Mouse (Mus musculus): ENCODE results near the gene Tesmin. TPM values are rescaled to one million over a fixed set of nuclear protein-coding genes. Genes with fewer than 3 reads are reported as not detected.

The Tesmin gene
- polyA plus RNA-seq, 1 experiment from 2014 or later: 0.66 TPM

- no peak overlapping the region for H3K27ac ChIP-seq (replicated peaks)
- WGBS: 94% methylated on average over 4 of the region's 4 CpGs
- H3K4me1 ChIP-seq (replicated peaks): peaks cover 4% of the 10 kb centered on the region; the same call in 1 of the 2 replicates
- no peak for ATAC-seq (ENCODE audit: low FRiP score, low read depth)
- no peak overlapping the region for H3K4me2 ChIP-seq
- no peak overlapping the region for H3K9ac ChIP-seq
- no peaks in the 10 kb centered on the region for H3K36me3 ChIP-seq
- no peak overlapping the region for H3K4me3 ChIP-seq
- H3K9me3 ChIP-seq: no peaks in the 10 kb centered on the region
- H3K27me3 ChIP-seq: no peaks in the 10 kb centered on the region
Measured at GRCm38 (mm10) chr19:3400057-3400456, 11.4 kb downstream of the Tesmin start.

- Histone ChIP-seq H3K9ac (no peak overlapping the region), H3K9me3 (no peaks in the 10 kb centered on the region), H3K27ac (replicated peaks) (no peak overlapping the region), H3K4me1 (replicated peaks) (peaks cover 4% of the 10 kb centered on the region; the same call in 1 of the 2 replicates), H3K4me2 (no peak overlapping the region), H3K27me3 (no peaks in the 10 kb centered on the region), H3K36me3 (no peaks in the 10 kb centered on the region), H3K4me3 (no peak overlapping the region)
- ATAC-seq (ENCODE audit: low FRiP score, low read depth): no peak
- 78% methylated on average over 7 of the region's 7 CpGs for WGBS
Measured at GRCm38 (mm10) chr19:3401504-3401903, 12.8 kb downstream of the Tesmin start.

GRCm38 (mm10) chr19:3401943-3402342 is 13.3 kb downstream of the Tesmin start:
- Histone ChIP-seq H3K27ac (replicated peaks) (no peak overlapping the region), H3K4me3 (no peak overlapping the region), H3K36me3 (no peaks in the 10 kb centered on the region), H3K9me3 (no peaks in the 10 kb centered on the region), H3K4me1 (replicated peaks) (peaks cover 4% of the 10 kb centered on the region; the same call in 1 of the 2 replicates), H3K27me3 (no peaks in the 10 kb centered on the region), H3K4me2 (no peak overlapping the region), H3K9ac (no peak overlapping the region)
- ATAC-seq (ENCODE audit: low FRiP score, low read depth): no peak
- WGBS: 48% methylated on average over 7 of the region's 7 CpGs

- ATAC-seq (ENCODE audit: low FRiP score, low read depth): no peak
- 74% methylated on average over 6 of the region's 6 CpGs for WGBS
- no peaks in the 10 kb centered on the region for H3K36me3 ChIP-seq
- H3K4me2 ChIP-seq: no peak overlapping the region
- H3K9me3 ChIP-seq: no peaks in the 10 kb centered on the region
- H3K9ac ChIP-seq: no peak overlapping the region
- no peak overlapping the region for H3K4me3 ChIP-seq
- no peaks in the 10 kb centered on the region for H3K27me3 ChIP-seq
- no peak overlapping the region for H3K27ac ChIP-seq (replicated peaks)
- H3K4me1 ChIP-seq (replicated peaks): peaks cover 4% of the 10 kb centered on the region; the same call in 1 of the 2 replicates
Measured at GRCm38 (mm10) chr19:3402390-3402789, 13.7 kb downstream of the Tesmin start.

GRCm38 (mm10) chr19:3404030-3404429 is 15.4 kb downstream of the Tesmin start:
- 85% methylated on average over 7 of the region's 7 CpGs for WGBS
- Histone ChIP-seq H3K36me3 (no peaks in the 10 kb centered on the region), H3K9me3 (no peaks in the 10 kb centered on the region), H3K27me3 (no peaks in the 10 kb centered on the region), H3K4me1 (replicated peaks) (peaks cover 4% of the 10 kb centered on the region; the same call in 1 of the 2 replicates), H3K27ac (replicated peaks) (no peak overlapping the region), H3K9ac (no peak overlapping the region), H3K4me3 (no peak overlapping the region), H3K4me2 (no peak overlapping the region)
- no peak for ATAC-seq (ENCODE audit: low FRiP score, low read depth)

- Histone ChIP-seq H3K27ac (replicated peaks) (no peak overlapping the region), H3K4me1 (replicated peaks) (peaks cover 4% of the 10 kb centered on the region; the same call in 1 of the 2 replicates), H3K36me3 (no peaks in the 10 kb centered on the region), H3K4me3 (no peak overlapping the region), H3K4me2 (no peak overlapping the region), H3K9ac (no peak overlapping the region), H3K9me3 (no peaks in the 10 kb centered on the region), H3K27me3 (no peaks in the 10 kb centered on the region)
- 55% methylated on average over 1 of the region's 1 CpGs for WGBS
- ATAC-seq (ENCODE audit: low FRiP score, low read depth): no peak
Measured at GRCm38 (mm10) chr19:3405531-3406281, 17.0 kb downstream of the Tesmin start.

GRCm38 (mm10) chr19:3414268-3414733 is 25.6 kb downstream of the Tesmin start, which contains the start of gene Gal:
Gene Gal (minus strand): TSS chr19:3414544.
- H3K27me3 ChIP-seq: peaks cover 24% of the 10 kb centered on the region
- H3K9me3 ChIP-seq: no peaks in the 10 kb centered on the region
- peak within 1 kb of the TSS; percentile 27; the same call in 1 of the 2 replicates for H3K9ac ChIP-seq
- no peaks in the 10 kb centered on the region for H3K36me3 ChIP-seq
- H3K27ac ChIP-seq (replicated peaks): no peak within 1 kb of the TSS
- peak within 1 kb of the TSS; percentile 34 for H3K4me3 ChIP-seq
- 5% methylated on average over 33 of the region's 37 CpGs for WGBS
- ATAC-seq (ENCODE audit: low FRiP score, low read depth): peak; percentile 20; the same call in 1 of the 2 replicates
- peaks cover 7% of the 10 kb centered on the region; the same call in 1 of the 2 replicates for H3K4me1 ChIP-seq (replicated peaks)
- peak within 1 kb of the TSS; percentile 65 for H3K4me2 ChIP-seq

- Histone ChIP-seq H3K4me1 (replicated peaks) (peaks cover 4% of the 10 kb centered on the region; the same call in 1 of the 2 replicates), H3K9ac (no peak overlapping the region), H3K27ac (replicated peaks) (no peak overlapping the region), H3K4me3 (no peak overlapping the region), H3K4me2 (no peak overlapping the region), H3K36me3 (no peaks in the 10 kb centered on the region), H3K27me3 (peaks cover 10% of the 10 kb centered on the region), H3K9me3 (no peaks in the 10 kb centered on the region)
- WGBS: 54% methylated on average over 5 of the region's 5 CpGs
- ATAC-seq (ENCODE audit: low FRiP score, low read depth): no peak
Measured at GRCm38 (mm10) chr19:3419251-3419650, 30.6 kb downstream of the Tesmin start.

GRCm38 (mm10) chr19:3422488-3422887 is 33.8 kb downstream of the Tesmin start:
- no peak overlapping the region for H3K9ac ChIP-seq
- no peak overlapping the region for H3K4me3 ChIP-seq
- ATAC-seq (ENCODE audit: low FRiP score, low read depth): no peak
- H3K36me3 ChIP-seq: no peaks in the 10 kb centered on the region
- no peak overlapping the region for H3K4me2 ChIP-seq
- H3K4me1 ChIP-seq (replicated peaks): no peaks in the 10 kb centered on the region
- H3K9me3 ChIP-seq: no peaks in the 10 kb centered on the region
- WGBS: 20% methylated on average over 6 of the region's 6 CpGs
- H3K27ac ChIP-seq (replicated peaks): no peak overlapping the region
- H3K27me3 ChIP-seq: no peaks in the 10 kb centered on the region

- 62% methylated on average over 4 of the region's 4 CpGs for WGBS
- no peak overlapping the region for H3K9ac ChIP-seq
- no peaks in the 10 kb centered on the region for H3K9me3 ChIP-seq
- H3K4me1 ChIP-seq (replicated peaks): no peaks in the 10 kb centered on the region
- no peaks in the 10 kb centered on the region for H3K36me3 ChIP-seq
- H3K4me2 ChIP-seq: no peak overlapping the region
- H3K27me3 ChIP-seq: no peaks in the 10 kb centered on the region
- no peak overlapping the region for H3K27ac ChIP-seq (replicated peaks)
- ATAC-seq (ENCODE audit: low FRiP score, low read depth): no peak
- H3K4me3 ChIP-seq: no peak overlapping the region
Measured at GRCm38 (mm10) chr19:3422981-3423380, 34.3 kb downstream of the Tesmin start.

- no peak for ATAC-seq (ENCODE audit: low FRiP score, low read depth)
- Histone ChIP-seq H3K9me3 (no peaks in the 10 kb centered on the region), H3K9ac (no peak overlapping the region), H3K4me3 (no peak overlapping the region), H3K27me3 (no peaks in the 10 kb centered on the region), H3K4me1 (replicated peaks) (peaks cover 4% of the 10 kb centered on the region; the same call in 1 of the 2 replicates), H3K27ac (replicated peaks) (no peak overlapping the region), H3K4me2 (no peak overlapping the region), H3K36me3 (no peaks in the 10 kb centered on the region)
- WGBS: 90% methylated on average over 2 of the region's 2 CpGs
Measured at GRCm38 (mm10) chr19:3424214-3424613, 35.6 kb downstream of the Tesmin start.

GRCm38 (mm10) chr19:3428057-3428830 is 39.6 kb downstream of the Tesmin start:
- no peak overlapping the region for H3K4me3 ChIP-seq
- no peak overlapping the region for H3K4me2 ChIP-seq
- no peaks in the 10 kb centered on the region for H3K36me3 ChIP-seq
- peaks cover 7% of the 10 kb centered on the region; the same call in 1 of the 2 replicates for H3K4me1 ChIP-seq (replicated peaks)
- 72% methylated on average over 15 of the region's 15 CpGs for WGBS
- H3K9ac ChIP-seq: no peak overlapping the region
- H3K27me3 ChIP-seq: no peaks in the 10 kb centered on the region
- no peaks in the 10 kb centered on the region for H3K9me3 ChIP-seq
- no peak for ATAC-seq (ENCODE audit: low FRiP score, low read depth)
- H3K27ac ChIP-seq (replicated peaks): no peak overlapping the region

Measured in hindbrain, embryonic 15.5 days (tissue).